Mouse (Mus musculus): Measurements from ENCODE around the gene Prdx3.
"Not testable (repeated sequence)": the region's sequence is repeated elsewhere in the genome, so short reads cannot be mapped to it uniquely, and the experiment has no call there.

Gene Prdx3

DNA sequence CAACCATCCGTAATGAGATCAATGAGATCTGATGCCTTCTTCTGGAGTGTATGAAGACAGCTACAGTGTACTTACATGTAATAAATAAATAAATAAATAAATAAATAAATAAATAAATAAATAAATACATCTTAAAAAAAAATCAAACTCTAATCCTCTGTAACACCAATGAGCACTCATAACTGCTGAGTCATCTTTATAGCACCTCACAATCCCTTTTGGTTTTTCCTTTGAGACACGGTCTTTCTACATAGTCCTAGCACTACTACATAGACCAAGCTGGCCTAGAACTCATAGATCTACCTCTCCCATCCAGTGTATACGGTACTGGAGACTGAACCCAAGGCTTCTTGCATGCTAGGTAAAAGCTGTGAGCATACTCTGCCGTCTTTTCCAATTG lies 8.2 kb downstream of the Prdx3 start:
- DNase-seq (ENCODE audit: low spot score in 2 of 2) = not testable (repeated sequence)

- peak; percentile 89 for DNase-seq (ENCODE audit: low spot score in 2 of 2)
Measured at GRCm38 (mm10) chr19:60860868-60861700, 13.3 kb downstream of the Prdx3 start, which contains the start of gene Sfxn4. Sfxn4 (minus strand) TSS chr19:60861479.

DNA sequence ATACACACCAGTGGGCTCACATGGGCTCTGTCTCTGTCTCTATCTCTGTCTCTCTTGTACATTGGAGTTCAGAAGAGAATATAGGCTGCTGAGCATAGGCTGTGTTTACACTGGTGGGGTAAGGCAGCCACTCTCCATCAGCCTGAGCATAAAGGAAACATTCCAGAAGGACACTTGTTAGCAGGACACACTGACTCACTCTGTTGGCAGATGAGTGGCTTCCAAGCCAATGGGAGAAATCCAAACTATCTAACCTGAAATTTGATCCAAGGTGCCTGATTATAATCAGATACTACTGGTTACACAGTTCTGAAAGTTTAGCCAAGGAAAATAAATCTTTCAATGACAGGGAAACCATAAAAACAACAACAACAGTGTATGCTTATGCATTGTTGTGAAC lies 28.6 kb downstream of the Prdx3 start:
- no peak for DNase-seq (ENCODE audit: low spot score in 2 of 2)

- DNase-seq (ENCODE audit: low spot score in 2 of 2) = no peak
Measured at GRCm38 (mm10) chr19:60843324-60843723, 31.0 kb downstream of the Prdx3 start.

- DNase-seq (ENCODE audit: low spot score in 2 of 2) = peak; percentile 52 to 87
Measured at GRCm38 (mm10) chr19:60837747-60838146, 36.6 kb downstream of the Prdx3 start.

DNA sequence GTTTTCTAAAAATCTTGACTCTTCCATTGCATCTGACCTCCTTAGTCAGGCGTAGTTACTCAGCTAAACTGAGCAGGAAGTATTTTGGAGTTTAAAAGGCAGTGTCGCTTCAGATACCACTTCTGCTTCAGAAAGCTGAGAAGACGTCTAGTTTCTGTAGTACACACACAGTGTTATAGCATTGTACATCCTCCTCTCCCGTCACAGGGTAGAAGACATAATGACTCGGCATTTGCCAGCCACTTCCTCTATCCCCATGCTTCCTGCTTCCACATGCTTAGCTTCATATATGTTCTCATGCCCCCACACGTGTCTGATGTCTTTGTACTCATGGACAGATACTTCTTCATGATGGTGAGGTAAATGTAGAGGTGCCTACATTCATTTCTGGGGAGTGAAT lies 55.7 kb downstream of the Prdx3 start:
- no peak for DNase-seq (ENCODE audit: low spot score in 2 of 2)

All from thymus, postnatal 10 days (tissue).